Mouse (Mus musculus) activated CD4-positive, CD25-positive, alpha-beta regulatory T cell, adult 4 months (primary cell): Measurements from ENCODE around the gene Zdhhc24. TPM values are rescaled to one million over a fixed set of nuclear protein-coding genes. Genes with fewer than 3 reads are reported as not detected.

Source experiments
- ATAC-seq: one replicate; pipeline ENCODE4 v1.8.0; 2017
- polyA plus RNA-seq, 2 experiments: library from polyadenylated mRNA; unstranded; fragments of 100-300 nt; shearing (Covaris generic); gene quantifications; one replicate each; pipeline ENCODE4 v1.2.1; 2017

Zdhhc24 gene
- polyA plus RNA-seq, 2 experiments from 2014 or later: 6.3 to 6.7 TPM

DNA sequence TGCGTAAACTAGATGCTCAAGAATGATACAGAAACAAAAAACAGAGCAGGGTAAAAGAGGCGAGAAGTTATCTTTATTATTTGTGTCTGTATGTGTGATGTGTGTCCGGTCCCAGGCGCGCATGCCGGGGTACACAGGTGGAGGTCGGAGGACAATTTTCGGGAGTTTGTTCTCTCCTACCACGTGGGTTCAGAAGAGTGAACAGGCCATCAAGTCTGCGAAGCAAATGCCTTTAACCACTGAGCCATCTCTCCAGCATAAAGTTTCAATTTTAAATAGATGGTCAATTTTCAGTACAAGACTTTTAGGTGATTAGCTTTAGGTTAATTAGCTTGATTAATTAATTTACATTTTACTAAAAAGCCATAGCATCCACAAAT is 846 bp downstream of the Zdhhc24 start:
- ATAC-seq: no peak

- no peak for ATAC-seq
Observed at GRCm38 (mm10) chr19:4883961-4884360, 5.5 kb downstream of the Zdhhc24 start.

- ATAC-seq: no peak
Observed at GRCm38 (mm10) chr19:4889791-4890190, 11.3 kb downstream of the Zdhhc24 start.

- no peak for ATAC-seq
Observed at GRCm38 (mm10) chr19:4891798-4892197, 13.3 kb downstream of the Zdhhc24 start.

DNA sequence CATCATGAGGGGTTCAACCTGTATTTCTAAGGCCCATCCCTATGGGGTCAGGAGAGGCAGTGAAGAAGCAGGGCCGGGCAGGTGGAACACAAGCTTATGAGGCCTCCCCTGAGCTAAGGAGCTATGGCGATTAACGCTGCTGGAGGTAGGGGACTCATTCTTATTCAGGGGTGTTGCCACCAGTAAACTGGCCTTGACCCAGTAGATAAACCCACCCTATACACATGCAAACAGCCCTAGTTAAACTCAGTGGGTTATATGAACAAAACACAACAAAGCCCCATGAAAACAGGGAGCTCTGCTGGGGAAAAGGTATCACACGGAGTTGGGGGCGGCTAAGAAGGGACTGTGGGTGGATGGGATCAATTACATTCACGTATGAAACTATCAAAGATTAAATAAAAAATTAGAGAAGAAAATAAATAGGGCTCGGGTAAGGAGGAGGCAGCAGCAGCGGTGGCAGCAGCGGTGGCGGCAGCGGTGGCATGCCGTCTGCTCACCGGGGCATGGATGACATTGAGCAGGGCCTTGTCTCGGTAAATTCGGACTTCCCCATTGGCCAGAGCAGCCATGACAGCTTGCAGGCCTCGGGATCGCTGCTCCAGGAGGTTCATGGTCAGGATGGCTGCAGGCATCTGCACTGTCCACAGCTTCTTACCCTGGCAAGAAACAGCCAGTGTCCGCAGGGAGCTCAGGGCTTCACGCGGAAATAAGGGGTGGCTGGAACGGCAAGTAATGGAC is 18.5 kb downstream of the Zdhhc24 start:
- no peak for ATAC-seq

DNA sequence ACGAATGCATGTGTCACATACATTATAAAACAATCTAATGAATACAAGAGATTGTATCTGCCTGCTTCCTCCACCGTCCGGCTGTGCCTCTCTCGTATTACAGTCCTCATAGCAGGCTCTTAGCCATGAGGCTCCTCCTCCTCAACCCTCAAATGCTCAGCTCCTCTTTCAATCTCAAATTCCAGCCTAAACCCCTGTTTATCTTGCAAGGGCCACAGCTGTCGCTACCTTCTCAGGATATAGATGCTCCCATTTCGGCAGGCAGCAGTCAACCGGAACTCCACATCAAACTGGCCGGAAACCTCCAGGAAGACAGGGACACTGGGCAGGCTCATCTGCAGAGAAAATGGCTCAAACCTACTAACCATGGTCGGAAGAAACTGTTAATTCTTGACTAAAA is 20.5 kb downstream of the Zdhhc24 start:
- ATAC-seq: no peak

GRCm38 (mm10) chr19:4899888-4900287 is 21.4 kb downstream of the Zdhhc24 start:
- ATAC-seq: no peak

DNA sequence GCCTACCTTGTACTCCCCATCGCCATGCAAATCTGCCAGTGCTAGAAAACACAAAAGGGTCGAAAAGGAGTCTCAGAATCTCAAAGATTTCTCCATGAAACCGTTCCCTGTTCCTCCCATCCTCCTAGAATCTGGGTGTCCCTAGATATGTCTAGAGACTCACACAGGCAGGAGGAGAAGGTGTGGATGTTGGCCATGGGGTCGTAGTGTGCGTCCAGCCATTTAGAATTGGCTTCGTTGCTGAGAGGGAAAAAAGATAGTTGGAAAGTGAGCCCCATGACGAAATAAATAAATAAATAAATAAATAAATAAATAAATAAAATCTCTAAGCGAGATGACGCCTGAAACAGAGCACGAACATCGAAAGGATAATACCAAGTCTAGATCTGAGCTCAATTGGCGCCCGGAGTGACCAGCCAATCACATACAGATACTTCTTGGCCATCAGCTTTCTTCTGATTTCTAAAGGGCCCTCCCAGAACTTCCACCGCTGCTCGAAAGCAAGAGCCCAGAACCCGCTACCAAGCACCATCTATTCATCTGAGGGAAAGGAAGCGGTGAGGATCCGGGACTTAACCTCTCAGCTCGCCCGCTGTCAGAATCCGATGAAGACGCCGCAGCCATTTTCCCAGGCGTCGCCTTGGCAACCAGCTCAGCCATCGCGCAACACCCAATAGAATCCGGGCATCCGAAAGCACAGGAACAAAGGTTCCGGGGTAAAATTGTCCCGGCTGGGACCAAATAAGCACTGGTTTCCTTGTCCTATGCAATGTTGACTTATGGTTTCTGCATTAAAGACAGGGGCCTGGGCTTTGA is 27.7 kb downstream of the Zdhhc24 start, which contains the start of gene Bbs1:
Gene Bbs1 (minus strand): TSS at position 650 of the 816 bp plus-strand sequence.
- ATAC-seq: peak; percentile 69

DNA sequence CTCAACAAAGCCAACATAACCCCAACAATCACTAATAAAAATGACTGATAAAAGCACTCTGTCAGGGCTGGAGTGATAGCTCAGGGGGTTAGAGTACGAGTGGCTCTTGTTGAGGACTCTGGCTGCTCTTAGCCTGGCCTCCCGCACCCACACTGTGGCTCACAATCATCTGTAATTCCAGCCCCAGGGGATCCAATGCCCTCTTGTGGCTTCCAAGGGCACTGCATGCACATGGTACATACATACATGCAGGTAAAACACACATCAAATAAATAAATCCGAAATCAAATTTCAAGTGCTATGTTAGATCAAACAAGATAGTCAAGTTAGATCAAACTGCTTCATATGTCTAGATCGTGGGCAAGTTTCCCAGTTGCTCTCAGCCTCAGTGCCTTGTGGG is 29.6 kb downstream of the Zdhhc24 start:
- ATAC-seq: no peak

DNA sequence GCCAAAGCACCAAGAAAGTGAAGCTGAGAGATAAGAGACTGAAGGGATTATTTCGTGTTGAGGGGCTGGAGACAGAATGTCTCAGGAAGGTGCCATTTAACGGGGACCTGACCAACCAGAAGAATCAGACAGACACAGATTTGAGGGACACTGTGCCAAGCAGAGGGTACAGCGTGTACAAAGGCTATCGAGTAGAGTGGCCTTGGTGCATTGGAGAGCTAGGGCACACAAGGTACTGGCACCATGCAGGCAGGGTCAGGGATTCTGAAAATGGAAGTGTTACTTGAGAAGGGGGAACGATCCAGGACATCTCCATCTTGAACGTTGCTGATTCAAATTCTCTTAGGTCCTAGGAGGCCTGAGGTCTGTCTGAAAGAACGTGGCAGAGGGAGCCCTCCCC is 30.9 kb downstream of the Zdhhc24 start:
- no peak for ATAC-seq

DNA sequence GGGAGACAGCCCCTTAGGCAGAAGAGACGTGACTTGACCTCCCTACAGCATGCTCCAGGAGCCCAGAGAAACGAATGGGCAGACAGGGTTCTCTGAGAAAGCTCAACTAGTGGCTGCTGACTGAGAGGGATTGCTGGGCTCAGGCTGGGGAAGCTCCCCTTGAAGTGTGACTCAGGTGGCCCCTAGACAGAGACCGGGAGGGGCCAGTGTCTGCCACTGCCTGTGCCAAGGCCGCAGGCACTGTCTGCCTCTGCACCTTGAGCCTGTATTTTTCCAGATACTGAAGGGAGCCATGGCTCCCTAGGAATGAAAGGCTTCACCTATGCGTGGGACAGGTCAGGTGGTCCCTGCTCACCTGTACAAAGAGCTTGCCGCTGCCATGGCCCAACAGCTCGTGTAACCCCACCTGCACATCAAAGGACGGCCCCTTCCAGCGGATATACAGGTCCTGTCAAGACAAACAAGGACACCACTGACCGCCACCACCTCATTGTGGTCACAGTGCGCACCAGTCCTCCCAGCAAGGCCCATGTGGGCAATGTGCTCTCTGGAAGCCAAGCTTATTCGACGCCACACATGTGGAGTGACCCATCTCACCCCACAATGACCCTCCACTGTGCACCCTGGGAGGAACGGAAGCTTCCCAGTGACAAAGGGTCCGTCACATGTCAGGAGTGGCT is 37.6 kb downstream of the Zdhhc24 start:
- ATAC-seq: no peak

- no peak for ATAC-seq
Observed at GRCm38 (mm10) chr19:4916827-4917226, 38.4 kb downstream of the Zdhhc24 start.

- no peak for ATAC-seq
Observed at GRCm38 (mm10) chr19:4919652-4920051, 41.2 kb downstream of the Zdhhc24 start.

DNA sequence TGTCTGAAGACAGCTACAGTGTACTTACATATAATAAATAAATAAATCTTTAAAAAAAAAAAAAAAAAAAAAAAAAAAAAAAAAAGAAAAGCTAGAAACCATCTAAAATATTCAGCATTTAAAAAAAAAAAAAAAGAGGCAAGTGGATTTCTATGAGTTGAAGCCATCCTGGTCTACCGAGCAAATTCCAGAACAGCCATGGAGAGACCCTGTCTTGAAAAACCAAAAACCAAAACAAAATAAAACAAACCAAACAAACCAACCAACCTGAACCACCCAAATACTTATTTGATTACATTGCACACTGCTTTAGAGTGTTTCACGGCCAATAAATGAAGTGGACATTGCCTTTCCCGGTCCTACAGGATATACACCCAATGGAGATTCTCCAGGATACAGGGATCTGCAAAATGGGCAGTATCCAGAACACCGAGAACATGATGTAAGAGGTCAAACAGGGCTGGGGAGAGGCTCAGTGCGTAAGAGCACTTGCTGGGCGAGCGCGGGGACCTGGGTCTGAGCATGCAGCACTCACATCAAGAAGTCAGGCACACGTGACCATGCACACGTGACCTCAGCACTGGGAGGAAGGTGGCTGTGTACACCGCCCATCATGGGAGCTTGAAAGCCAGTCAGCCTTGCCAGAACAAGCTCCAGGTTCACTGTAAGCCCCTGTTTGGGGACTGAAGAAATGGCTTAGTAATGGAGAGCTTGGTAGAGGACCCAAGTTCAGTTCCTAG is 46.8 kb downstream of the Zdhhc24 start:
- ATAC-seq: no peak

GRCm38 (mm10) chr19:4927904-4928531 is 49.5 kb downstream of the Zdhhc24 start, which contains the start of gene Dpp3:
Dpp3 (minus strand) TSS chr19:4928287.
- peak; percentile 100 for ATAC-seq

GRCm38 (mm10) chr19:4928781-4929180 is 50.3 kb downstream of the Zdhhc24 start:
- ATAC-seq: no peak

Other genes starting within 250 kb of the Zdhhc24 start
- gene Gm960, start 180.0 kb upstream of the Zdhhc24 start, polyA plus RNA-seq: not detected
- under 1 TPM; 0.11 to 0.17 TPM for gene Sptbn2, start 167.5 kb upstream of the Zdhhc24 start, polyA plus RNA-seq
- gene Rbm4b, start 122.2 kb upstream of the Zdhhc24 start, polyA plus RNA-seq: 100 to 1,000 TPM in 1 of 2 experiments, 10 to 100 TPM in 1; 87.2 to 107 TPM
- gene Rbm4, start 84.8 kb upstream of the Zdhhc24 start, polyA plus RNA-seq: 10 to 100 TPM; 25.8 to 50.9 TPM
- gene Gm21992, start 67.1 kb upstream of the Zdhhc24 start, polyA plus RNA-seq: 10 to 100 TPM; 36.1 to 36.5 TPM
- gene Rbm14, start 67.0 kb upstream of the Zdhhc24 start, polyA plus RNA-seq: 10 to 100 TPM; 18.3 to 54.9 TPM
- 100 to 1,000 TPM in 1 of 2 experiments, 10 to 100 TPM in 1; 94.7 to 162 TPM for gene Ccs, start 39.3 kb upstream of the Zdhhc24 start, polyA plus RNA-seq
- gene Ccdc87, start 39.3 kb upstream of the Zdhhc24 start, polyA plus RNA-seq: not detected
- under 1 TPM; 0.66 to 0.67 TPM for gene Ctsf, start 23.5 kb upstream of the Zdhhc24 start, polyA plus RNA-seq
- gene Actn3, start 759 bp upstream of the Zdhhc24 start, polyA plus RNA-seq: not detected
- gene Bbs1, start 28.0 kb downstream of the Zdhhc24 start, polyA plus RNA-seq: 1 to 10 TPM in 1 of 2 experiments, not detected in 1; 1.4 TPM
- 10 to 100 TPM; 38.4 to 59.4 TPM for gene Dpp3, start 49.6 kb downstream of the Zdhhc24 start, polyA plus RNA-seq
- gene Peli3, start 64.5 kb downstream of the Zdhhc24 start, polyA plus RNA-seq: under 1 TPM in 1 of 2 experiments, not detected in 1; 0.25 TPM
- gene Mrpl11, start 83.5 kb downstream of the Zdhhc24 start, polyA plus RNA-seq: 10 to 100 TPM; 79.9 to 91.1 TPM
- gene Npas4, start 111.6 kb downstream of the Zdhhc24 start, polyA plus RNA-seq: under 1 TPM; 0.32 to 0.83 TPM
- gene Slc29a2, start 145.2 kb downstream of the Zdhhc24 start, polyA plus RNA-seq: 1 to 10 TPM in 1 of 2 experiments, under 1 TPM in 1; 0.46 to 2.1 TPM
- gene B4gat1, start 160.2 kb downstream of the Zdhhc24 start, polyA plus RNA-seq: 10 to 100 TPM; 10.5 to 13.4 TPM
- gene AC124502.3, start 160.2 kb downstream of the Zdhhc24 start, polyA plus RNA-seq: under 1 TPM; 0.40 to 0.68 TPM
- gene Brms1, start 162.7 kb downstream of the Zdhhc24 start, polyA plus RNA-seq: 100 to 1,000 TPM in 1 of 2 experiments, 10 to 100 TPM in 1; 91.4 to 102 TPM
- under 1 TPM in 1 of 2 experiments, not detected in 1; 0.13 TPM for gene Rin1, start 171.8 kb downstream of the Zdhhc24 start, polyA plus RNA-seq
- not detected for gene Cd248, start 189.4 kb downstream of the Zdhhc24 start, polyA plus RNA-seq
- gene Tmem151a, start 206.9 kb downstream of the Zdhhc24 start, polyA plus RNA-seq: not detected
- 10 to 100 TPM; 49.2 to 51.1 TPM for gene Yif1a, start 209.9 kb downstream of the Zdhhc24 start, polyA plus RNA-seq
- not detected for gene Cnih2, start 219.9 kb downstream of the Zdhhc24 start, polyA plus RNA-seq
- gene Rab1b, start 228.4 kb downstream of the Zdhhc24 start, polyA plus RNA-seq: 100 to 1,000 TPM; 118 to 143 TPM
- gene Klc2, start 239.9 kb downstream of the Zdhhc24 start, polyA plus RNA-seq: 1 to 10 TPM; 4.6 to 6.7 TPM